Mouse (Mus musculus) lung, postnatal 0 days (tissue): ENCODE data around the gene Tagap. TPM values are rescaled to one million over a fixed set of nuclear protein-coding genes. Genes with fewer than 3 reads are reported as not detected.
A peak's percentile ranks its signal among the peaks of the same experiment; 100 is the strongest.

Experiments
- ATAC-seq: fragments of 200-750 bp; cut with Nextera tagmentation; 2 replicates; pipeline ENCODE4 v1.8.0; 2017; ENCODE audit warnings: moderate library complexity
- DNase-seq: peaks from one replicate; pipeline ENCODE4 v3.0.0-alpha.2; 2016; ENCODE audit warnings: low spot score
- H3K27ac ChIP-seq: fragments of 300-500 bp; sonication (generic); 2 replicates; pipeline ENCODE4 v1.5.1; 2014; ENCODE audit warnings: antibody characterized with exemption, mild to moderate bottlenecking, low read length, mixed read lengths
- H3K27me3 ChIP-seq: fragments of 300-500 bp; sonication (generic); replicated peaks from 2 replicates; pipeline ENCODE4 v1.6.1; 2014; ENCODE audit warnings: low read length, mixed read lengths; ENCODE audit not compliant: insufficient read depth
- H3K36me3 ChIP-seq: fragments of 300-500 bp; sonication (generic); 2 replicates; pipeline ENCODE4 v1.6.1; 2014; ENCODE audit warnings: low read length, mixed read lengths; ENCODE audit not compliant: insufficient read depth
- H3K4me1 ChIP-seq: fragments of 300-500 bp; sonication (generic); 2 replicates; pipeline ENCODE4 v1.6.1; 2014; ENCODE audit warnings: antibody characterized with exemption, low read depth, low read length, mixed read lengths; ENCODE audit not compliant: insufficient read depth
- H3K4me2 ChIP-seq: fragments of 300-500 bp; sonication (generic); replicated peaks from 2 replicates; pipeline ENCODE4 v1.6.1; 2014; ENCODE audit warnings: low read depth, mild to moderate bottlenecking, low read length, moderate library complexity, mixed read lengths
- H3K4me3 ChIP-seq: fragments of 300-500 bp; sonication (generic); 2 replicates; pipeline ENCODE4 v1.5.1; 2014; ENCODE audit warnings: low read depth, low read length
- H3K9ac ChIP-seq: fragments of 300-500 bp; sonication (generic); replicated peaks from 2 replicates; pipeline ENCODE4 v1.6.1; 2014; ENCODE audit warnings: low read depth, mild to moderate bottlenecking
- H3K9me3 ChIP-seq: fragments of 300-500 bp; sonication (generic); 2 replicates; pipeline ENCODE4 v1.6.1; 2016; ENCODE audit warnings: low read length, mixed read lengths
- CTCF ChIP-seq: IDR thresholded peaks from 2 replicates; pipeline ENCODE4 v1.5.1; 2016; ENCODE audit warnings: antibody characterized with exemption, mild to moderate bottlenecking
- EP300 ChIP-seq: IDR thresholded peaks from 2 replicates; pipeline ENCODE4 v1.6.1; 2016; ENCODE audit warnings: antibody characterized with exemption, mild to moderate bottlenecking, control low read depth
- WGBS: fragments of 180-500 bp; shearing (Covaris S2); extraction: QIAGEN DNeasy Blood & Tissue Kit; methylation state at CpG from one replicate; pipeline ENCODE4 v1.1.7; 2014; 5-methylcytosine and 5-hydroxymethylcytosine counted together
- polyA plus RNA-seq: library from polyadenylated mRNA; unstranded; fragments of >200 nt; fragmentation: Nextera tagmentation; extraction: Ambion mirVana; gene quantifications from 2 replicates; pipeline ENCODE4 v1.2.1, GENCODE M21; 2015

The Tagap gene
- polyA plus RNA-seq, 1 experiment from 2014 or later = 1.4 TPM

DNA sequence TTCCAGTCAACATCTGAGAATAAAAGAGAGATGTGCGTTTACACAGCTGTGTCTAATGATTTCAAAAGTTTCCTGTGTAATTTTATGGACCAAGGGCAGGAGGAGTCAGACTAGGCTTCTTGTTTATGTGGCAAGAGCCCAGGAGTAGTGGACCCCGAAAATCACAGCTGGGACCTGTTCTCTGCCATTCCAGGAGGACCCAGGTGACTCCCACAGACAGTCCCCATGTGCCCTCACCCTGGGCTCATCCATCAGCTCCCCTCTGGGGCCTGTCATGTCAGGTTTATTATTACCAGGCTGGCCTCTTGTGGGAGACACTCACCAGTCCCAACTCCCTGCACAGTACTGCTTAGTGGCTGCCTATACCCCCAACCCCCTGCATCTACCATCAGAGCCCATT lies 6.6 kb upstream of the Tagap start:
- Histone ChIP-seq H3K27me3 (no peaks in the 10 kb centered on the region), H3K4me2 (no peak overlapping the region), H3K27ac (no peak overlapping the region), H3K9ac (no peak overlapping the region), H3K36me3 (no peaks in the 10 kb centered on the region), H3K4me1 (no peaks in the 10 kb centered on the region), H3K4me3 (no peak overlapping the region), H3K9me3 (no peaks in the 10 kb centered on the region)
- DNase-seq = no peak
- ATAC-seq = no peak
- whole genome bisulfite sequencing = 60% methylated on average over 2 of the region's 2 CpGs
- TF ChIP-seq CTCF (no peak), EP300 (no peak)

- H3K9ac ChIP-seq = no peak overlapping the region
- no peaks in the 10 kb centered on the region for H3K9me3 ChIP-seq
- no peak overlapping the region for H3K27ac ChIP-seq
- no peaks in the 10 kb centered on the region for H3K36me3 ChIP-seq
- no peak for ATAC-seq
- no peak overlapping the region for H3K4me3 ChIP-seq
- 41% methylated on average over 5 of the region's 5 CpGs for WGBS
- TF ChIP-seq EP300 (no peak), CTCF (no peak)
- 0 out of 2 replicates have a peak, but pooled peaks cover 4% of the 10 kb centered on the region for H3K4me1 ChIP-seq
- no peak for DNase-seq
- H3K4me2 ChIP-seq = no peak overlapping the region
- H3K27me3 ChIP-seq = no peaks in the 10 kb centered on the region
Observed at GRCm38 (mm10) chr17:7922564-7922963, 3.2 kb upstream of the Tagap start.

DNA sequence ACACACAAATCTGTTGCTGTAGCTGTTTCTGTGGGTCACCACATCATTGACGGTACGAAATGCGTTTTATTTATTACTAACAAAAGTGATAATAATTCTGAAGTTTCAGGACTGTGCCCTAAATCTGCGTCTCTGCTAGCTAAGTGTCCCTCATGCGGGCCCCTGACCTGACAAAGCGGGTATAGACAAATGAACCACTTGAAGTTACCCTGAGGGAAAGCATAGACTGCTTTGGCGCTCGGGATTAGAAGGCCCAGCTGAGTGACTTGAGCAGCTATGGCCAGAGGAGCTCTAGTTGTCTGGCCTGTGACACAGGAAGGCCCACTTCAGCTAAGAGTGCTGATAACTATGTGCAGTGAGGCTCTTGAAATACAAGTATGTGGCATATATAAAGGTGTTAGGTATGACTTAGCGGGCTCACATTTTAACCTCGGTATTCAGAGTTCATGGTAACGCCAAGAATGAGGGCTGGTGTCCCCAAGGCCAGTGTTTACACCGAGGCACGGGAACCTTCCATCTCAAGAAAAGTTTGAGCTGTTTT lies 1.5 kb upstream of the Tagap start:
- Histone ChIP-seq H3K4me1 (0 out of 2 replicates have a peak, but pooled peaks cover 4% of the 10 kb centered on the region), H3K27ac (no peak overlapping the region), H3K4me2 (no peak overlapping the region), H3K9ac (no peak overlapping the region), H3K4me3 (no peak overlapping the region), H3K27me3 (no peaks in the 10 kb centered on the region), H3K36me3 (no peaks in the 10 kb centered on the region), H3K9me3 (no peaks in the 10 kb centered on the region)
- DNase-seq = peak; percentile 65
- WGBS = 57% methylated on average over 13 of the region's 13 CpGs
- peak; percentile 87 for ATAC-seq
- TF ChIP-seq CTCF (no peak), EP300 (no peak; the same call in 1 of the 2 replicates)

- 59% methylated on average over 24 of the region's 24 CpGs for WGBS
- peak; percentile 75 for DNase-seq
- ATAC-seq = 0 out of 2 replicates have a peak, but pooled peaks have one; percentile 48
Observed at GRCm38 (mm10) chr17:7927582-7928535, 2.1 kb downstream of the Tagap start.

DNA sequence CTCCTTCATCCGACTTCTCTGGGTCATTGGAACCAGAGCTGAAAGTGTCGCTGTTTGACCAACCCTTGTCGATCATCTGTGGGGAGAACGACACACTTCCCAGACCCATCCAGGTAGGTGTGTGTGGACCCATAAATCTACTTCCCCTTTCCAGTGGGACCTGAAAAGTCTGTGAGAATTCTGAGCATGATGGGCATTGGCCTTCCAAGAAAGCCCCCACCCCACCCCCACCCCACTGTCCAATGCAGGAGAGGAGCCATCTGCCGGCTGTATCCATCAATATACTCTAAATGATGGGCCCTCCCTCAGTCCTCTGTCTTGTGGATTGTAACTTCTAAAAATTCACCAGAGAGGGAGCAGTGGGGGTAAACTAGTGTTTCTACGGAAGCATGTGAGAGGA lies 2.9 kb downstream of the Tagap start:
- Histone ChIP-seq H3K27ac (no peak overlapping the region), H3K27me3 (no peaks in the 10 kb centered on the region), H3K4me1 (0 out of 2 replicates have a peak, but pooled peaks cover 4% of the 10 kb centered on the region), H3K4me2 (no peak overlapping the region), H3K4me3 (no peak overlapping the region), H3K9ac (no peak overlapping the region), H3K36me3 (no peaks in the 10 kb centered on the region), H3K9me3 (no peaks in the 10 kb centered on the region)
- DNase-seq (peak; percentile 3), ATAC-seq (no peak)
- 90% methylated on average over 6 of the region's 6 CpGs for WGBS
- no peak for TF ChIP-seq EP300
- TF ChIP-seq CTCF = no peak

More at GRCm38 (mm10) chr17:7927582-7928535, 2.1 kb downstream of the Tagap start:
- H3K27ac ChIP-seq = no peak overlapping the region
- no peaks in the 10 kb centered on the region for H3K36me3 ChIP-seq
- TF ChIP-seq CTCF = peak; percentile 83
- no peak for TF ChIP-seq EP300
- no peak overlapping the region for H3K4me3 ChIP-seq
- no peaks in the 10 kb centered on the region for H3K9me3 ChIP-seq
- H3K4me1 ChIP-seq = 0 out of 2 replicates have a peak, but pooled peaks cover 4% of the 10 kb centered on the region
- H3K4me2 ChIP-seq = no peak overlapping the region
- H3K27me3 ChIP-seq = no peaks in the 10 kb centered on the region
- H3K9ac ChIP-seq = no peak overlapping the region

DNA sequence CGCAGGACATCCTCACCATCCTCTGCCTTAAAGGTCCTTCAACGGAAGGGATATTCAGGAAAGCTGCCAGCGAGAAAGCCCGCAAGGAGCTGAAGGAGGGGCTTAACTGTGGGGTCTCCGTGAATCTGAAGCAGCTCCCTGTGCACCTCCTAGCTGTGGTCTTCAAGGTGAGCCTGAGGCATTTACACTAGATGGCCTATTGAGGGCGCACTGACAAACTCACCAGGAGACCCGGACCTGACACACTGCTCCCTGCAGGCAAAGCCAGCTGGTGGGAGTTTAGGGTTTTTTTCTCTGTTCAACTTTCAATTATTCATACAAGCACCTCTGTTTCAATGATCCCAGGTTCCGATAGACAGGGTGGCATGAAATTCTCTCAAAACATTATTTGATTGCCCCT lies 3.5 kb downstream of the Tagap start:
- Histone ChIP-seq H3K27ac (no peak overlapping the region), H3K36me3 (no peaks in the 10 kb centered on the region), H3K9ac (no peak overlapping the region), H3K4me1 (0 out of 2 replicates have a peak, but pooled peaks cover 4% of the 10 kb centered on the region), H3K4me3 (no peak overlapping the region), H3K27me3 (no peaks in the 10 kb centered on the region), H3K4me2 (no peak overlapping the region), H3K9me3 (no peaks in the 10 kb centered on the region)
- no peak for ATAC-seq
- TF ChIP-seq EP300 (no peak), CTCF (peak; percentile 65)
- DNase-seq = peak; percentile 34
- 32% methylated on average over 8 of the region's 8 CpGs for WGBS
